Mouse (Mus musculus) cerebellum, adult 9-10 months (tissue): Measurements from ENCODE around the gene Elmo1.

Experiments
- DNase-seq: peaks from one replicate; pipeline ENCODE4 v3.0.0; 2022

The Elmo1 gene

GRCm38 (mm10) chr13:20125845-20126244, 35.4 kb downstream of the Elmo1 start:
- DNase-seq, result no peak

GRCm38 (mm10) chr13:20127553-20127952, 37.2 kb downstream of the Elmo1 start:
- no peak for DNase-seq

GRCm38 (mm10) chr13:20128097-20128496, 37.7 kb downstream of the Elmo1 start:
- no peak for DNase-seq

- DNase-seq, result no peak
Observed at GRCm38 (mm10) chr13:20130731-20131130, 40.3 kb downstream of the Elmo1 start.

GRCm38 (mm10) chr13:20131322-20131997, 41.1 kb downstream of the Elmo1 start:
- DNase-seq, result no peak

- DNase-seq, result no peak
Observed at GRCm38 (mm10) chr13:20131998-20132371, 41.6 kb downstream of the Elmo1 start.

GRCm38 (mm10) chr13:20133602-20134394, 43.4 kb downstream of the Elmo1 start:
- DNase-seq, result no peak

GRCm38 (mm10) chr13:20134395-20135225, 44.2 kb downstream of the Elmo1 start:
- DNase-seq, result no peak

GRCm38 (mm10) chr13:20136753-20137152, 46.4 kb downstream of the Elmo1 start:
- no peak for DNase-seq

GRCm38 (mm10) chr13:20138466-20138865, 48.1 kb downstream of the Elmo1 start:
- no peak for DNase-seq

GRCm38 (mm10) chr13:20139060-20139459, 48.7 kb downstream of the Elmo1 start:
- DNase-seq, result no peak

GRCm38 (mm10) chr13:20139825-20140665, 49.6 kb downstream of the Elmo1 start:
- no peak for DNase-seq

GRCm38 (mm10) chr13:20142637-20143036, 52.2 kb downstream of the Elmo1 start:
- no peak for DNase-seq

GRCm38 (mm10) chr13:20146848-20147247, 56.5 kb downstream of the Elmo1 start:
- DNase-seq, result no peak

- no peak for DNase-seq
Observed at GRCm38 (mm10) chr13:20147736-20148135, 57.3 kb downstream of the Elmo1 start.

GRCm38 (mm10) chr13:20150130-20150835, 59.9 kb downstream of the Elmo1 start:
- no peak for DNase-seq

- DNase-seq, result no peak
Observed at GRCm38 (mm10) chr13:20151302-20151978, 61.0 kb downstream of the Elmo1 start.

GRCm38 (mm10) chr13:20157059-20157458, 66.7 kb downstream of the Elmo1 start:
- DNase-seq, result no peak

GRCm38 (mm10) chr13:20157529-20157928, 67.1 kb downstream of the Elmo1 start:
- no peak for DNase-seq

GRCm38 (mm10) chr13:20163339-20163954, 73.1 kb downstream of the Elmo1 start:
- no peak for DNase-seq

GRCm38 (mm10) chr13:20164837-20165236, 74.4 kb downstream of the Elmo1 start:
- DNase-seq, result no peak
